Mouse (Mus musculus): ENCODE data around the gene Rprml.

DNA sequence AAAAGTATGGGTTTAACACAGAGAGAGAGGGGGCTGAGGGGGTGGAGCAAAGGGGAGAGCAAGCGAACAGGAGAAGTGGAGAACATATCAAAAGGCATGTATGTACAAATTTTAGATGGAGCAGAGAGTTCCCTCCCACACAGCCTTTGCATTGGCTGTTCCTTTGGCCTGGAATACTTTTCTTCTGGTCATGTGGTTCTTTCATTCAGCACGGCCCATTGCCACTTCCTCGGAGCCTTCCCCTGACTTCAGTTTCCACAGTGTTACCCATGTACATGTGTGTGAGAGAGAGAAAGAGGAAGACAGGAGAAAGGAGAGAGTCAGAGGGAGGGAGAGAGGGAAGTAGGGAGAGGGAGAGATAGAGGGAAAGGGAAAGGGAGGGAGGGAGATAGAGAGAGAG, 13.9 kb upstream of the Rprml start:
- TF ChIP-seq CTCF (IDR thresholded peaks at IDR 0.05; ENCODE audit: extremely low read depth, insufficient read length, insufficient replicate concordance, low read depth, low read length) (no peak), POLR2A (IDR thresholded peaks at IDR 0.05; ENCODE audit: low read depth, low read length) (no peak)

Data from small intestine, adult 2 months (tissue).